ENCODE assay signal across 25 mouse cellular contexts in the genomic region with DNA sequence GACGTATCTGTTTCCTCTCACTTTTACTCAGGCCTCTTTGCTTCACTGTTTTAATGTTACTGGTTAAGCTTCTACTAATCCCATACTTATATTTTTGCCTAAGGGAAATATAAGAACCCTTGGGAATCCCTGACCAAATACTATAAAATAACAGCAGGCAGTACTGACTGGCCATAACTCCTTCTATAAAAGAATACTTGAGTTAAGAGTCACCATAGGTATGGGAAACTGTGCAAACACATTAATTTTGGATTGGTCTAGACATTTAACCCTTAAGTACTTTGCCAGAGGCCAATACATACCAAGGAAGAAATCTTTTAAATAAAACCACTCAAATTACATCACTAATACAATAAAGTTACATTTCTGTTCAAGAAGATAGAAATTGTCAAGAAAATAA. TPM values are rescaled to one million over a fixed set of nuclear protein-coding genes. Genes with fewer than 3 reads are reported as not detected.
DNase-seq lines count a peak whose midpoint lies in the region; ATAC-seq and TF ChIP-seq lines count a peak whose summit lies in the region.
"Had no signal": no experiment of that assay in that cellular context is flagged by ENCODE, and none has a peak within 500 bp of the region (broad histone marks: within the 10 kb centered on the region; RNA-seq: fewer than 3 reads in every experiment).

No protein-coding gene starts in this region.

- TF ChIP-seq CTCF in layer of hippocampus, adult 2 months (conservative IDR thresholded peaks at IDR 0.05) = no peak
- no peak for TF ChIP-seq CTCF in embryonic fibroblast, embryonic 13.5 days (IDR thresholded peaks at IDR 0.05; ENCODE audit: borderline replicate concordance, insufficient read depth, low read length)

- no peak for DNase-seq in heart, adult 18-20 months
- no peak for DNase-seq in layer of hippocampus, adult 2 months (ENCODE audit: low spot score in 2 of 2)
- DNase-seq in layer of hippocampus, adult 18-20 months (ENCODE audit: low spot score in 2 of 2) = no peak
- DNase-seq: adrenal gland, postnatal 25 days; B cell, adult 2 months; cerebellum, adult 11-12 months; embryo, embryonic 11 days; gastrocnemius, postnatal 36 days; kidney, adult 11 months; kidney, postnatal 14 days; liver, embryonic 13.5 days; lung, adult 18-20 months had no signal

- no peak overlapping the region for H3K4me2 ChIP-seq in heart, embryonic 14.5 days (ENCODE audit: low read length)
- no peak overlapping the region for H3K4me2 ChIP-seq in limb, embryonic 13.5 days (replicated peaks)
- H3K4me2 ChIP-seq: embryonic facial prominence, embryonic 12.5 days; forebrain, embryonic 15.5 days; hindbrain, embryonic 14.5 days; limb, embryonic 15.5 days; liver, embryonic 13.5 days; midbrain, embryonic 13.5 days had no signal

- H3K27ac ChIP-seq in heart, embryonic 14.5 days (replicated peaks in 1 of 2; ENCODE audit: control insufficient read depth in 1 of 2, insufficient read depth in 1 of 2, low read depth in 2 of 2, low read length in 2 of 2) = peak overlapping the region; percentile 75 to 80; a peak in 3 of 4 replicates
- peak overlapping the region; percentile 100; the same call in 1 of the 2 replicates for H3K27ac ChIP-seq in layer of hippocampus, adult 2 months
- H3K27ac ChIP-seq in embryonic fibroblast, embryonic 13.5 days (ENCODE audit: insufficient read depth, low read length) = peak overlapping the region; percentile 60; the same call in 1 of the 2 replicates
- no peak overlapping the region for H3K27ac ChIP-seq in limb, embryonic 13.5 days
- H3K27ac ChIP-seq: embryonic facial prominence, embryonic 12.5 days; forebrain, embryonic 10.5 days; forebrain, embryonic 15.5 days; hindbrain, embryonic 14.5 days; left cerebral cortex, adult 2 months; limb, embryonic 15.5 days; liver, embryonic 13.5 days; macrophage; midbrain, embryonic 13.5 days had no signal

- no peak overlapping the region for H3K4me3 ChIP-seq in heart, embryonic 14.5 days (ENCODE audit: control insufficient read depth in 1 of 2, insufficient read depth in 1 of 2, low read depth in 1 of 2, low read length in 2 of 2)
- H3K4me3 ChIP-seq in layer of hippocampus, adult 2 months = peak overlapping the region; percentile 27; the same call in 1 of the 2 replicates
- no peak overlapping the region for H3K4me3 ChIP-seq in embryonic fibroblast, embryonic 13.5 days (ENCODE audit: insufficient read depth, low read length)
- H3K4me3 ChIP-seq in limb, embryonic 13.5 days = no peak overlapping the region
- H3K4me3 ChIP-seq: embryonic facial prominence, embryonic 12.5 days; forebrain, embryonic 10.5 days; forebrain, embryonic 15.5 days; gastrocnemius, adult 2 months; left cerebral cortex, adult 2 months; limb, embryonic 15.5 days; liver, embryonic 13.5 days; midbrain, embryonic 13.5 days had no signal

- H3K9me3 ChIP-seq in heart, embryonic 14.5 days (ENCODE audit: control insufficient read depth, low read length) = no peaks in the 10 kb centered on the region
- H3K9me3 ChIP-seq in limb, embryonic 13.5 days = no peaks in the 10 kb centered on the region
- H3K9me3 ChIP-seq: embryonic facial prominence, embryonic 12.5 days; forebrain, embryonic 10.5 days; forebrain, embryonic 15.5 days; limb, embryonic 15.5 days; liver, embryonic 13.5 days; midbrain, embryonic 13.5 days had no signal

- H3K4me1 ChIP-seq in heart, embryonic 14.5 days (ENCODE audit: control insufficient read depth in 2 of 2, insufficient read depth in 2 of 2, low read length in 2 of 2) = peaks cover 0 to 9% of the 10 kb centered on the region in 2 experiments; a peak in 3 of 4 replicates
- H3K4me1 ChIP-seq in embryonic fibroblast, embryonic 13.5 days (ENCODE audit: control insufficient read depth, insufficient read depth, low read length) = peaks cover 5% of the 10 kb centered on the region
- H3K4me1 ChIP-seq in limb, embryonic 13.5 days = peaks cover 15% of the 10 kb centered on the region
- H3K4me1 ChIP-seq: liver, embryonic 13.5 days had no signal

- H3K9ac ChIP-seq in heart, embryonic 14.5 days (ENCODE audit: low read length) = no peak overlapping the region; the same call in 1 of the 2 replicates
- H3K9ac ChIP-seq in limb, embryonic 13.5 days = no peak overlapping the region
- H3K9ac ChIP-seq: embryonic facial prominence, embryonic 12.5 days; forebrain, embryonic 15.5 days; hindbrain, embryonic 14.5 days; limb, embryonic 15.5 days; liver, embryonic 13.5 days; midbrain, embryonic 13.5 days had no signal

- no peaks in the 10 kb centered on the region for H3K27me3 ChIP-seq in heart, embryonic 14.5 days (ENCODE audit: control insufficient read depth, insufficient read depth, low read length)
- no peaks in the 10 kb centered on the region for H3K27me3 ChIP-seq in limb, embryonic 13.5 days
- H3K27me3 ChIP-seq: embryonic facial prominence, embryonic 12.5 days; forebrain, embryonic 15.5 days; limb, embryonic 15.5 days; liver, embryonic 13.5 days; midbrain, embryonic 13.5 days had no signal

- TF ChIP-seq POLR2A in embryonic fibroblast, embryonic 13.5 days (IDR thresholded peaks at IDR 0.05; ENCODE audit: low read depth, low read length) = no peak

- 18% methylated on average over 1 of the region's 1 CpGs for WGBS in heart, embryonic 14.5 days
- 14% methylated on average over 1 of the region's 1 CpGs for WGBS in limb, embryonic 13.5 days

- no peaks in the 10 kb centered on the region for H3K36me3 ChIP-seq in heart, embryonic 14.5 days (ENCODE audit: control insufficient read depth, insufficient read depth, low read length)
- H3K36me3 ChIP-seq in limb, embryonic 13.5 days = no peaks in the 10 kb centered on the region
- H3K36me3 ChIP-seq: embryonic facial prominence, embryonic 12.5 days; forebrain, embryonic 10.5 days; forebrain, embryonic 15.5 days; limb, embryonic 15.5 days; liver, embryonic 13.5 days; midbrain, embryonic 13.5 days had no signal

- ATAC-seq in heart, embryonic 14.5 days (ENCODE audit: insufficient number of reproducible peaks, insufficient read depth, low FRiP score, low read depth) = no peak
- ATAC-seq in limb, embryonic 13.5 days (ENCODE audit: low FRiP score, low read depth) = peak; percentile 54; the same call in 1 of the 2 replicates
- ATAC-seq: inflammation-experienced regulatory T-cells, adult 6 months; midbrain, embryonic 13.5 days had no signal

RNA-seq across cellular contexts. Expression of gene Rfx3, which starts 6.8 kb away (rescaled TPM):
- 7.3 and 7.4 TPM in 2 replicates for polyA plus RNA-seq in heart, embryonic 14.5 days (2014; fragmentation: Nextera tagmentation; extraction: Ambion mirVana)
- 1 to 10 TPM; 2.2 to 3.8 TPM for total RNA-seq in heart, adult 18-20 months (2021)
- total RNA-seq in layer of hippocampus, adult 2 months (2021) = 100 to 1,000 TPM; 142 to 150 TPM
- total RNA-seq in layer of hippocampus, adult 18-20 months (2021) = 100 to 1,000 TPM; 108 to 117 TPM
- polyA plus RNA-seq in embryonic fibroblast, embryonic 13.5 days (2011; ENCODE audit: insufficient read length, low read depth, missing spikeins) = 2.2 and 4.5 TPM in 2 replicates
- polyA plus RNA-seq in limb, embryonic 13.5 days (2015; fragmentation: Nextera tagmentation; extraction: Ambion mirVana) = 12.1 and 13.3 TPM in 2 replicates

Comparison
In these comparisons a context has a peak if more than half of its experiments do, and no peak if none do; other contexts are left out.
1. RNA of gene Rfx3, which starts 6.8 kb away (total RNA-seq): 142 to 150 TPM in layer of hippocampus, adult 2 months and 108 to 117 TPM in layer of hippocampus, adult 18-20 months; 2.2 to 3.8 TPM in heart, adult 18-20 months; every median in the first group is over 10 times any median in the second.